In the genomic region with DNA sequence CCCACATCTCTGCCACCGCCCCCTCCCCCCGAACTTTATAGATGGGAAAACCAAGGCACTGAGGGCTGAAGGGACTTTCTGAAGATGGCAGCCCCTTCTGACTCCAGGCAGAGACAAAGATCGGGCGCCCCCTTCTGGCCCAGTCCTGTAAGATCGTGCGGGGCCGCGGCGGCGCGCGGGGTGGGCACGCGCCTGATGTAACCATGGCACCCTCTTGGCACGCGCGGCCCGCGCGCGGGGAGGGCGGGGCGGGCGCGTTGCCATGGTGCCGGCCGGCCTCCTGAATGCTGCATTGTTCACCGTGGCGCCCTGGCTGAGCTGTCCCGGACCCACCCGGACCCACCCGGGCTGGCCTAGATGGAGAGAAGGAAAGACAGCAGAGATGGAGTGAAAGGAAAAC, we compare ENCODE assay signal across 8 mouse cellular contexts. TPM values are rescaled to one million over a fixed set of nuclear protein-coding genes. Genes with fewer than 3 reads are reported as not detected.
A peak's percentile ranks its signal among the peaks of the same experiment; 100 is the strongest.
DNase-seq lines count a peak whose midpoint lies in the region; ATAC-seq and TF ChIP-seq lines count a peak whose summit lies in the region.

No protein-coding gene starts in this region.

- 2% methylated on average over 30 of the region's 32 CpGs for WGBS in heart, embryonic 13.5 days
- WGBS in kidney, postnatal 0 days, result 1% methylated on average over 32 of the region's 32 CpGs
- WGBS in liver, adult 2 months, result 1% methylated on average over 30 of the region's 32 CpGs

- TF ChIP-seq POLR2A in liver, adult 2 months (IDR thresholded peaks at IDR 0.05; ENCODE audit: extremely low read depth, insufficient read depth, low read length), result no peak

- no peak overlapping the region for H3K4me3 ChIP-seq in C2C12 (ENCODE audit: insufficient read depth, poor library complexity, severe bottlenecking)
- H3K4me3 ChIP-seq in heart, embryonic 13.5 days, result peak overlapping the region; percentile 48
- peak overlapping the region; percentile 15 for H3K4me3 ChIP-seq in kidney, postnatal 0 days (replicated peaks; ENCODE audit: low read depth, low read length)
- H3K4me3 ChIP-seq in liver, adult 2 months (ENCODE audit: insufficient read depth, low read depth, low read length), result peak overlapping the region; percentile 31

- peaks cover 27% of the 10 kb centered on the region for H3K4me1 ChIP-seq in heart, embryonic 13.5 days
- no peaks in the 10 kb centered on the region for H3K4me1 ChIP-seq in kidney, postnatal 0 days (replicated peaks; ENCODE audit: insufficient read depth, low read length)
- peaks cover 2% of the 10 kb centered on the region; the same call in 1 of the 2 replicates for H3K4me1 ChIP-seq in liver, adult 2 months (ENCODE audit: control insufficient read depth, insufficient read depth, low read length)

- H3K79me3 ChIP-seq in C2C12 (ENCODE audit: low read depth), result no peaks in the 10 kb centered on the region

- TF ChIP-seq CTCF in C2C12 (IDR thresholded peaks at IDR 0.05; ENCODE audit: control insufficient read depth, insufficient read depth, insufficient read length), result peak; percentile 89
- TF ChIP-seq CTCF in kidney, postnatal 0 days (IDR thresholded peaks at IDR 0.05; ENCODE audit: low read depth), result peak; percentile 81
- peak; percentile 77 for TF ChIP-seq CTCF in liver, adult 2 months (IDR thresholded peaks at IDR 0.05; ENCODE audit: low read depth, low read length)

- H3K79me2 ChIP-seq in C2C12 (ENCODE audit: control insufficient read depth, insufficient read depth), result no peaks in the 10 kb centered on the region
- H3K79me2 ChIP-seq in liver, adult 2 months (ENCODE audit: control insufficient read depth, insufficient read depth, low read length), result no peaks in the 10 kb centered on the region

- no peak overlapping the region for H3K27ac ChIP-seq in heart, embryonic 13.5 days (replicated peaks)
- H3K27ac ChIP-seq in kidney, postnatal 0 days, result no peak overlapping the region
- H3K27ac ChIP-seq in liver, adult 2 months (replicated peaks; ENCODE audit: insufficient read depth, low read depth, low read length), result no peak overlapping the region

- ATAC-seq in erythroid progenitor cell, adult 5-6 weeks (replicated peaks; ENCODE audit: low FRiP score, poor library complexity, severe bottlenecking), result peak; percentile 78
- ATAC-seq in heart, embryonic 13.5 days (ENCODE audit: extremely low read depth, insufficient number of reproducible peaks, low FRiP score, low TSS enrichment), result peak; percentile 70
- ATAC-seq in kidney, postnatal 0 days (replicated peaks; ENCODE audit: low FRiP score, low read depth), result peak; percentile 52
- ATAC-seq in monocyte, adult 5-6 weeks (replicated peaks; ENCODE audit: insufficient number of reproducible peaks, low FRiP score, low TSS enrichment, poor library complexity, severe bottlenecking), result peak; percentile 57

- H3K27me3 ChIP-seq in C2C12 (ENCODE audit: control insufficient read depth, insufficient read depth, insufficient read length), result no peaks in the 10 kb centered on the region
- H3K27me3 ChIP-seq in heart, embryonic 13.5 days (replicated peaks), result peaks cover 53% of the 10 kb centered on the region
- H3K27me3 ChIP-seq in kidney, postnatal 0 days (ENCODE audit: insufficient read depth, low read length), result no peaks in the 10 kb centered on the region
- H3K27me3 ChIP-seq in liver, adult 2 months (ENCODE audit: control insufficient read depth, insufficient read depth, low read length), result no peaks in the 10 kb centered on the region

- no peaks in the 10 kb centered on the region for H3K36me3 ChIP-seq in C2C12 (ENCODE audit: control insufficient read depth, insufficient read depth)
- no peaks in the 10 kb centered on the region for H3K36me3 ChIP-seq in heart, embryonic 13.5 days
- no peaks in the 10 kb centered on the region for H3K36me3 ChIP-seq in kidney, postnatal 0 days (ENCODE audit: insufficient read depth, low read length)
- H3K36me3 ChIP-seq in liver, adult 2 months (ENCODE audit: control insufficient read depth, insufficient read depth, low read length), result no peaks in the 10 kb centered on the region

- H3K4me2 ChIP-seq in heart, embryonic 13.5 days, result peak overlapping the region; percentile 73
- H3K4me2 ChIP-seq in kidney, postnatal 0 days (ENCODE audit: low read length), result peak overlapping the region; percentile 51

- H3K9me3 ChIP-seq in heart, embryonic 13.5 days, result 0 out of 2 replicates have a peak, but pooled peaks cover 3% of the 10 kb centered on the region
- H3K9me3 ChIP-seq in kidney, postnatal 0 days (replicated peaks; ENCODE audit: low read length), result no peaks in the 10 kb centered on the region

- H3ac ChIP-seq in C2C12 (ENCODE audit: control insufficient read depth, insufficient read length, low read depth), result peak overlapping the region; percentile 23

- DNase-seq in c-Kit-negative CD71-positive TER-119-positive erythroid progenitor cells, embryonic 14.5 days (ENCODE audit: low read depth, low spot score), result peak; percentile 61
- DNase-seq in kidney, postnatal 0 days (ENCODE audit: low spot score), result peak; percentile 92
- DNase-seq in liver, adult 2 months (ENCODE audit: extremely low read depth, low read depth, low spot score), result no peak
- DNase-seq in spleen, postnatal 36 days (ENCODE audit: low spot score in 2 of 2), result peak; percentile 75 to 81

- peak overlapping the region; percentile 68 for H3K9ac ChIP-seq in heart, embryonic 13.5 days
- H3K9ac ChIP-seq in kidney, postnatal 0 days (ENCODE audit: low read depth, low read length), result no peak overlapping the region
- H3K9ac ChIP-seq in liver, adult 2 months (ENCODE audit: low read depth, low read length), result no peak overlapping the region

TF ChIP-seq in C2C12, 6 proteins besides CTCF, POLR2A, EP300 and RAD21:
- TF ChIP-seq MAX (IDR thresholded peaks at IDR 0.05) (no peak), USF1 (IDR thresholded peaks at IDR 0.05; ENCODE audit: low read depth) (no peak), MYOG (IDR thresholded peaks at IDR 0.05; ENCODE audit: control insufficient read depth, extremely low read depth, insufficient read length) (no peak), MYOD1 (IDR thresholded peaks at IDR 0.05; ENCODE audit: control insufficient read depth, insufficient read length, low read depth) (no peak), CEBPB (IDR thresholded peaks at IDR 0.05; ENCODE audit: low read depth) (no peak), FOSL1 (IDR thresholded peaks at IDR 0.05; ENCODE audit: insufficient read depth, low read length, poor library complexity, severe bottlenecking) (no peak)
TF ChIP-seq in C2C12: peak in this region for 0.

RNA-seq across cellular contexts. Expression of a gene that starts 10.8 kb away (rescaled TPM):
- polyA plus RNA-seq in C2C12 (2012; fragmentation: generic; extraction: Trizol), result 50.7 TPM
- 53.7 and 76.0 TPM in 2 replicates for total RNA-seq in erythroid progenitor cell, adult 5-6 weeks (2015; ENCODE audit: low replicate concordance)
- 33.6 and 36.8 TPM in 2 replicates for total RNA-seq in erythroid progenitor cell, adult 5-6 weeks (2017; ENCODE audit: low replicate concordance)
- 10.0 and 11.7 TPM in 2 replicates for polyA plus RNA-seq in heart, embryonic 13.5 days (2015; fragmentation: Nextera tagmentation; extraction: Ambion mirVana)
- polyA plus RNA-seq in kidney, postnatal 0 days (2015; fragmentation: Nextera tagmentation; extraction: Ambion mirVana), result 21.1 and 22.3 TPM in 2 replicates
- total RNA-seq in liver, adult 2 months (2014; rRNA removed), result 20.7 and 27.5 TPM in 2 replicates
- 32.9 and 34.4 TPM in 2 replicates for polyA plus RNA-seq in liver, adult 2 months (2012; rRNA removed)
- total RNA-seq in monocyte, adult 5-6 weeks (2017), result 8.1 to 16.7 TPM (median 9.9 TPM) in 3 replicates

RNA-seq across cellular contexts. Expression of a gene that starts 11.7 kb away (rescaled TPM):
- 2.4 TPM for polyA plus RNA-seq in C2C12 (2012; fragmentation: generic; extraction: Trizol)
- 2.5 and 3.8 TPM in 2 replicates for total RNA-seq in erythroid progenitor cell, adult 5-6 weeks (2015; ENCODE audit: low replicate concordance)
- 5.4 and 6.7 TPM in 2 replicates for total RNA-seq in erythroid progenitor cell, adult 5-6 weeks (2017; ENCODE audit: low replicate concordance)
- polyA plus RNA-seq in heart, embryonic 13.5 days (2015; fragmentation: Nextera tagmentation; extraction: Ambion mirVana), result 6.3 and 6.6 TPM in 2 replicates
- polyA plus RNA-seq in kidney, postnatal 0 days (2015; fragmentation: Nextera tagmentation; extraction: Ambion mirVana), result 7.0 and 7.4 TPM in 2 replicates
- total RNA-seq in liver, adult 2 months (2014; rRNA removed), result 0.94 and 1.8 TPM in 2 replicates
- polyA plus RNA-seq in liver, adult 2 months (2012; rRNA removed), result 2.0 and 2.6 TPM in 2 replicates
- 3.6 to 4.0 TPM (median 3.8 TPM) in 3 replicates for total RNA-seq in monocyte, adult 5-6 weeks (2017)

RNA-seq across cellular contexts. Expression of a gene that starts 20.4 kb away (rescaled TPM):
- polyA plus RNA-seq in C2C12 (2012; fragmentation: generic; extraction: Trizol), result 32.5 TPM
- 6.7 and 7.6 TPM in 2 replicates for total RNA-seq in erythroid progenitor cell, adult 5-6 weeks (2015; ENCODE audit: low replicate concordance)
- 11.3 and 16.4 TPM in 2 replicates for total RNA-seq in erythroid progenitor cell, adult 5-6 weeks (2017; ENCODE audit: low replicate concordance)
- 50.2 and 52.3 TPM in 2 replicates for polyA plus RNA-seq in heart, embryonic 13.5 days (2015; fragmentation: Nextera tagmentation; extraction: Ambion mirVana)
- polyA plus RNA-seq in kidney, postnatal 0 days (2015; fragmentation: Nextera tagmentation; extraction: Ambion mirVana), result 51.0 and 54.3 TPM in 2 replicates
- total RNA-seq in liver, adult 2 months (2014; rRNA removed), result 26.7 and 28.1 TPM in 2 replicates
- 29.8 and 34.2 TPM in 2 replicates for polyA plus RNA-seq in liver, adult 2 months (2012; rRNA removed)
- 10.0 to 12.8 TPM (median 11.2 TPM) in 3 replicates for total RNA-seq in monocyte, adult 5-6 weeks (2017)

RNA-seq across cellular contexts. Expression of a gene that starts 29.6 kb away (rescaled TPM):
- 68.3 TPM for polyA plus RNA-seq in C2C12 (2012; fragmentation: generic; extraction: Trizol)
- total RNA-seq in erythroid progenitor cell, adult 5-6 weeks (2015; ENCODE audit: low replicate concordance), result 273 and 355 TPM in 2 replicates
- 296 and 306 TPM in 2 replicates for total RNA-seq in erythroid progenitor cell, adult 5-6 weeks (2017; ENCODE audit: low replicate concordance)
- polyA plus RNA-seq in heart, embryonic 13.5 days (2015; fragmentation: Nextera tagmentation; extraction: Ambion mirVana), result 108 and 123 TPM in 2 replicates
- polyA plus RNA-seq in kidney, postnatal 0 days (2015; fragmentation: Nextera tagmentation; extraction: Ambion mirVana), result 97.1 and 98.9 TPM in 2 replicates
- total RNA-seq in liver, adult 2 months (2014; rRNA removed), result 28.2 and 40.7 TPM in 2 replicates
- 52.0 and 68.4 TPM in 2 replicates for polyA plus RNA-seq in liver, adult 2 months (2012; rRNA removed)
- total RNA-seq in monocyte, adult 5-6 weeks (2017), result 31.6 to 37.2 TPM (median 34.2 TPM) in 3 replicates

RNA-seq across cellular contexts. Expression of a gene that starts 35.8 kb away (rescaled TPM):
- 687 TPM for polyA plus RNA-seq in C2C12 (2012; fragmentation: generic; extraction: Trizol)
- total RNA-seq in erythroid progenitor cell, adult 5-6 weeks (2015; ENCODE audit: low replicate concordance), result 261 and 337 TPM in 2 replicates
- total RNA-seq in erythroid progenitor cell, adult 5-6 weeks (2017; ENCODE audit: low replicate concordance), result 660 and 677 TPM in 2 replicates
- 711 and 772 TPM in 2 replicates for polyA plus RNA-seq in heart, embryonic 13.5 days (2015; fragmentation: Nextera tagmentation; extraction: Ambion mirVana)
- 644 and 753 TPM in 2 replicates for polyA plus RNA-seq in kidney, postnatal 0 days (2015; fragmentation: Nextera tagmentation; extraction: Ambion mirVana)
- total RNA-seq in liver, adult 2 months (2014; rRNA removed), result 411 and 458 TPM in 2 replicates
- polyA plus RNA-seq in liver, adult 2 months (2012; rRNA removed), result 308 and 349 TPM in 2 replicates
- total RNA-seq in monocyte, adult 5-6 weeks (2017), result 1,036 to 1,300 TPM (median 1,079 TPM) in 3 replicates
